Mouse (Mus musculus): Measurements from ENCODE around the gene Zfp965. TPM values are rescaled to one million over a fixed set of nuclear protein-coding genes. Genes with fewer than 3 reads are reported as not detected.
"Not testable (repeated sequence)": the region's sequence is repeated elsewhere in the genome, so short reads cannot be mapped to it uniquely, and the experiment has no call there.

Gene Zfp965
- 6.8 and 7.6 TPM in 2 replicates for polyA plus RNA-seq (2014; fragmentation: Nextera tagmentation; extraction: Ambion mirVana)

DNA sequence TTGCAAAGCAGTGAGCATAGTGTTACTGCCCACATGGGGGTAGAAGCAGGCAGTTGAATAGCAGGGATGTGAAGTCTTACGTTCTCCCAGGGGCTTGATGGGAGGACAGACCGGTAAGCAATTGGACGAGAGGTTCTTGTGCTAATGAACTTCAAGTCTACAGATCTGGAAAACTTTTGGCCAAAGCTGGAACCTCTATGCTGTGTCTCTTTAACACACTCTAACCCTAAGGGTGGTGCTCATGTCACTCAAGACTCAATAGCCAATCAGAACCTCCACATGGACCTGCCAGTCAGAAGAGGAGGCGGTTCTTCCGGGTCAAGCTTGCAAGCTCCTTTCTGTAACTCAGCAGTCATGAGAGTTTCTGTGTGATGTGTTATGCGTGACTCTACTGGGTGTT, at the start of gene Zfp965:
Gene Zfp965, plus strand, starts transcription at position 301 of the 400 bp plus-strand sequence.
- H3K9me3 ChIP-seq (ENCODE audit: control insufficient read depth, low read length); H3K9ac ChIP-seq (ENCODE audit: low read depth, low read length); H3K4me1 ChIP-seq (ENCODE audit: control insufficient read depth, insufficient read depth, low read length); H3K36me3 ChIP-seq (ENCODE audit: control insufficient read depth, insufficient read depth, low read length); H3K27ac ChIP-seq (ENCODE audit: low read depth, low read length); ATAC-seq (ENCODE audit: low FRiP score, low TSS enrichment); H3K27me3 ChIP-seq (ENCODE audit: control insufficient read depth, insufficient read depth, low read length); H3K4me2 ChIP-seq (replicated peaks; ENCODE audit: low read depth, low read length); H3K4me3 ChIP-seq (ENCODE audit: low read length): not testable (repeated sequence)
- WGBS = no CpG with 5 or more reads among the region's 6 CpGs

DNA sequence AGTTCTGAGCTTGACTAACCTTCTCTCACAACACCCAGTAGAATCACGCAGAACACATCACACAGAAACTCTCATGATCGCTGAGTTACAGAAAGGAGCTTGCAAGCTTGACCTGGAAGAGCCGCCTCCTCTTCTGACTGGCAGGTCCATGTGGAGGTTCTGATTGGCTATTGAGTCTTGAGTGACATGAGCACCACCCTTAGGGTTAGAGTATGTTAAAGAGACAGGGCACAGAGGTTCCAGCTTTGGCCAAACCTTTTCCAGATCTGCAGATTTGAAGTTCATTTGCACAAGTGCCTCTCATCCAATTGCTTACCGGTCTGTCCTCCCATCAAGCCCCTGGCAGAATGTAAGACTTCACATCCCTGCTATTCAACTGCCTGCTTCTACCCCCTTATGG, 34.1 kb upstream of the Zfp965 start, which contains the start of gene Gm4724:
Gene Gm4724, minus strand, starts transcription at position 101 of the 400 bp plus-strand sequence.
- H3K4me3 ChIP-seq (ENCODE audit: low read length); H3K9ac ChIP-seq (ENCODE audit: low read depth, low read length); H3K36me3 ChIP-seq (ENCODE audit: control insufficient read depth, insufficient read depth, low read length); H3K4me1 ChIP-seq (ENCODE audit: control insufficient read depth, insufficient read depth, low read length); H3K9me3 ChIP-seq (ENCODE audit: control insufficient read depth, low read length); H3K27ac ChIP-seq (ENCODE audit: low read depth, low read length); H3K27me3 ChIP-seq (ENCODE audit: control insufficient read depth, insufficient read depth, low read length); ATAC-seq (ENCODE audit: low FRiP score, low TSS enrichment); H3K4me2 ChIP-seq (replicated peaks; ENCODE audit: low read depth, low read length): not testable (repeated sequence)
- WGBS = no CpG with 5 or more reads among the region's 4 CpGs

Other genes with a start within 250 kb of the Zfp965 start
- gene Gm14440, start 194.9 kb upstream of the Zfp965 start, polyA plus RNA-seq (2014; fragmentation: Nextera tagmentation; extraction: Ambion mirVana) = 6.1 TPM in 1 of 2 replicates, not detected in the other
- gene Gm4631, start 131.8 kb upstream of the Zfp965 start, polyA plus RNA-seq (2014; fragmentation: Nextera tagmentation; extraction: Ambion mirVana) = 21.7 and 26.1 TPM in 2 replicates
- 4.8 and 5.7 TPM in 2 replicates for gene Zfp968, start 97.5 kb upstream of the Zfp965 start, polyA plus RNA-seq (2014; fragmentation: Nextera tagmentation; extraction: Ambion mirVana)
- gene Gm4724, start 34.2 kb upstream of the Zfp965 start, polyA plus RNA-seq (2014; fragmentation: Nextera tagmentation; extraction: Ambion mirVana) = 16.9 and 17.1 TPM in 2 replicates
- not detected in 2 replicates for gene Gm11007, start 174.0 kb downstream of the Zfp965 start, polyA plus RNA-seq (2014; fragmentation: Nextera tagmentation; extraction: Ambion mirVana)
- gene Zfp969, start 233.7 kb downstream of the Zfp965 start, polyA plus RNA-seq (2014; fragmentation: Nextera tagmentation; extraction: Ambion mirVana) = 13.9 and 29.0 TPM in 2 replicates